Mouse (Mus musculus) right cerebral cortex, postnatal 14 days (tissue): Measurements from ENCODE around the gene Vps13d.

Source experiments
- DNase-seq: peaks from one replicate; pipeline ENCODE4 v3.0.0; 2022

Vps13d gene

DNA sequence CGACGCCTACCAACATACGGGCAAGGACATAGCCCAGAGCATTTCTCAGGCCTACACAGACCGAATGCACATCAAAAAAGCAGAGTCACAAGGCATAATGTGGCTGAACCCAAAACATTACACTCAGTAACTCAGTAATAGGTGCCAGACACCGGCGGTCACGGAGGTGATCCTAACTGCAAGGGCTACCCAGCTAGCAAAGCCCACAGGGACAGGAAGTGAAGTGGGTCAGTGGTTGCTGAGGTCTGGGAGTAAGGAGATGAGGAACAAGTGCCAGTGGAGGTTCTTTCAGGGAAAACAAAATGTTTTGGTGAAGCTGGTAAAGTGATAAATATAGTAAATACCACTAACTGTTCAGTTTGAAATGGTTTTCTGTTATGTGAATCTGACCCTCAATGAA is 121.1 kb downstream of the Vps13d start:
- no peak for DNase-seq

DNA sequence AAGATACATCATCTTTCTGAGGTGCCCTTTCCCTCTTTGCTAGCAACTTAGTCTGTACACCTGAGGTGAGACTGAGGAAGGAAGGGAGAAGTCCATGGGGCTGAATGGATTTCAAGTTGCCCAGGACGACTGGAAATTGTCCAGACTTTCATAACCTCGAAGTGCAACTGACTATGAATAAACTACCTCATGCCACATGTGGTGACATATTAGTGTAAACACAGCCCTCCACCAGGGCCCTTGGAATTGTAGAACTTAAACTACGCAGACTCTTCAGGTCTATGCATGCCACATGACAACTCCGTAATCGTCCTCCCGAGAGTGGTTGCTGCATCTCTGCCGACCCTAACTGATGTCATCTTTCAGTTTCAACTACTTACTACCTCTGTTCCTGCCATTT is 122.9 kb downstream of the Vps13d start:
- no peak for DNase-seq

DNA sequence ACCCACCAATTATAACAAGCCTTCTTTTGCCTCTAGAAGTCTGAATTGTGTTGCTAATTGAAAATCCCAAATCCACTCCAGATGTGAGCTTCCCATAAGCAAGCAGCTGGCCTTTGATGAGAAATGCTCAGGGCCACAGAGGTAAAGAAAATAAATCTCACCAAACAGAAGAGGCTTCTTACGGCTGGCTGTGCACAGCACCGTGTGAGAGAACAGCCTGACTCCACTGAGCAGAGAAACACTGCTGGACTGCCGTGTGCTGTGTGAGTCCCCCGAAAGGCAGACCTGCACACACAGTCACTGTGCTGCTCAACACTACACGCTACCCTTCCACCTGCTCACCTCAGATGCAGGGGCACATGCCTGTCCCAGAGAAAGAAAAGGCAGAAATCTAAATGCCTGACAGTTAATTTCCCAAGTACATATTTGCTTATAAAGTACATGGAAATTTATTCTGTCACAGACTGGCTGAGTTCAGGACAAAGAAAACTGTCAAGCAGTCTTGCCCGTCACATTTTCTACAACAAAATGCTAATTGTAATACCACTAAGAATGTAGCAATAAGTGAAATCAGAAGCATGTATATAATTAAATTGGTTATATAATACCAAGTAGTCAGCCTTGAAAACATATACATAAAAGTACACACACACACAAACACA is 127.7 kb downstream of the Vps13d start:
- DNase-seq: no peak

GRCm38 (mm10) chr4:145066336-145067018 is 128.3 kb downstream of the Vps13d start:
- no peak for DNase-seq

DNA sequence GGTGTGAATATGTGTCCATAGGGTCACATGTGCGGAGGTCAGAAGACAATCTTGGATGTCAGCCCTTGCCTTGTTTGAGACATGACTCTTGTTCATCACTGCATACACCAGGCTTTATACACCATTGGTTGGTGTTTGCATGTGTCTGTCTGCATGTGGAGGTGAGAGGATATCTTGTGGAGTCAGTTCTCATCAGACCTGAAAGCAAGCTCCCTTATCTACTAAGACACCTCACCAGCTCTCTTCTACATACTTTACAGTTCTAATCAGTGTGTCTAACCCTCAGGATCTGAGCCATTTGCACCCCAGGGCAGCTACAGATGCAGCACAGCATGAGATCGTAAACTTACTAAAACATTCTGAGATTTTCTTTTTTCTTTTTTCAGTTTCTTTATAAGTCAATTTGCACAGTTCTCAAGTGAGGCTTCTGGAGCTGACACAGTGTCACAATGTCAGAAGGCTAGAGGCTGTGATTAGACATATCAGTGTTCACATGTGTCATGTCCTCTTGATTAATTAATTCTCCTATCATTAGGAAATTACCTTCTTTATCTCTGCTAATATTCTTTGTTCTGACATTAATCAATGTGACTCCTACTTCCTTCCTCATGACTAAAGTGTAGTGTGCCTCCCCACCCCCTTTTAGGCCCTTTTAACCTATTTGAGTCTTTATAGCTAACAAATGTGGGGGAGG is 135.9 kb downstream of the Vps13d start:
- DNase-seq: no peak

DNA sequence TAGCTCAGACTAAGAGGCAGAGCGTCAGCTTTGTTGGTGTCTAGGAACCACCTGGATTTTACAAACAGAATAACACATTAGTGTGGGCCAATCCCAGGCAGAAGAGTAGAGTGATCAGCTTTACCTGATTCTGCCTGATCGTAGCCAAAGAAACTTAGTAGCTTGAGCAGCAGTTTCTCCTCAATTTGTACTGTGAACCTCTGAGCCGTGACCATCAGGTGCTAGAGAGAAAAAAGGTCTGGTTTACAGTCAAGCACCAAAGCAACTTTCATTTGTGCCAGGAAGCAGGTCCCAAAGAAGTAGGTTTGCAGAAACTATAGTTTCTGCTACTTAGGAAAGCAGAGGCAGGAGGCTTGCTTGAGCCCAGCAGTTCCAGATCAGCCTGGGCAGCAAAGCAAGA is 138.5 kb downstream of the Vps13d start:
- no peak for DNase-seq

GRCm38 (mm10) chr4:145055792-145056191 is 139.0 kb downstream of the Vps13d start:
- DNase-seq: no peak

GRCm38 (mm10) chr4:145054369-145054768 is 140.4 kb downstream of the Vps13d start:
- no peak for DNase-seq

DNA sequence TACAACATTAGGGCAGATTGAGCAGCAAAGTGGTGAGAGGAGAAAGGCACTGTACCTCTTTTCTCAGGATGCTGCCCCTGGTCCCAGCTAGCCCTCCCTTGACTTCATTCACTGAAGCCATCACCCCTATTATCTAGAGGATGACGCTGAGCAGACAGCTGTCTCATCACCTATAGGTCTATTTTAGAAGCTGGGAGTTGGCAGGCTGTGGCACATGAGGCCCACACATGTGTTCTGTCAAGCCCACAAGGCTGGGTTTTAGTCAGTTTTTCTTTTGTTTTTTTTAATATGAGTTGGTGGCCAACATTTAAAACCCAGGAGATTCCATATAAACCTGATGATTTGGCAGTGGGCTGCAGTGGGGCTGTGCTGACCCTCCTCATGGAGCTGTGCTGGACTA is 142.1 kb downstream of the Vps13d start:
- DNase-seq: no peak

- no peak for DNase-seq
Observed at GRCm38 (mm10) chr4:145052282-145052681, 142.5 kb downstream of the Vps13d start.

- DNase-seq: no peak
Observed at GRCm38 (mm10) chr4:145051209-145051969, 143.4 kb downstream of the Vps13d start.

GRCm38 (mm10) chr4:145050518-145051208 is 144.1 kb downstream of the Vps13d start:
- no peak for DNase-seq

GRCm38 (mm10) chr4:145047964-145048363 is 146.8 kb downstream of the Vps13d start:
- no peak for DNase-seq

GRCm38 (mm10) chr4:145046032-145046401 is 148.8 kb downstream of the Vps13d start:
- DNase-seq: no peak

DNA sequence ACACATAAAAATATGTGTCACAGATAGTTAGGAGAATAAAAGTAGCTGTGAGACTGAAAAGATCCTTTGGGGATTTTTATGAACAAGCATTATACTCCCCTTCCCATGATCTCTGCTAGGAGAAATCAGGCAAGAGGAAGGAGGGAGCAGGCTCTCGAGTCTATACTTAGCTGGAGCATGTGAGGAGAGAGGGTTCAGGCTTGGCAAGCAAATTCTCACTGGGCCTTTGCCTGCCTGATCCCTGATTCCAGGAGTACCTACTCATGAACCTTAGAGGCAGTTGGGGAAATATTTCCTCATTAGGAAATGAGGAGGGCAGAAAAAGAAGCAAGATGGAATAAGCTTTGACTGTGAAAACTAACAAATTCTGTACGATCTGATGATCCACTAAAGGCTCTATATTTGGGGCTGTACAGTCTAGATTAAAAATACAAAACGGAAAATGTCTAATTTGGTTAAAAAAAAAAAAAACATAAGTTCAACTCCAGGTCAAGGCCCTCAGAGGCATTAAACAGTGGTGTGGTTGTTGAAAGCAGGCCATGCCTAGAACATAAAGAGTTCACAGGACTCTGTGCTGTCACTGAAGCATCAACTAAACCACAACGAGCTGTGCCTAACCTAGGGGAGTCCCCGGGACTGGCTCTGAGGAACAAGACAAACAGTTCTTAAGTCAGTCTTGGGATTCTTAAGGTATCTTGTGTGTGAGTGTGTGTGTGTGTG is 149.3 kb downstream of the Vps13d start:
- no peak for DNase-seq

DNA sequence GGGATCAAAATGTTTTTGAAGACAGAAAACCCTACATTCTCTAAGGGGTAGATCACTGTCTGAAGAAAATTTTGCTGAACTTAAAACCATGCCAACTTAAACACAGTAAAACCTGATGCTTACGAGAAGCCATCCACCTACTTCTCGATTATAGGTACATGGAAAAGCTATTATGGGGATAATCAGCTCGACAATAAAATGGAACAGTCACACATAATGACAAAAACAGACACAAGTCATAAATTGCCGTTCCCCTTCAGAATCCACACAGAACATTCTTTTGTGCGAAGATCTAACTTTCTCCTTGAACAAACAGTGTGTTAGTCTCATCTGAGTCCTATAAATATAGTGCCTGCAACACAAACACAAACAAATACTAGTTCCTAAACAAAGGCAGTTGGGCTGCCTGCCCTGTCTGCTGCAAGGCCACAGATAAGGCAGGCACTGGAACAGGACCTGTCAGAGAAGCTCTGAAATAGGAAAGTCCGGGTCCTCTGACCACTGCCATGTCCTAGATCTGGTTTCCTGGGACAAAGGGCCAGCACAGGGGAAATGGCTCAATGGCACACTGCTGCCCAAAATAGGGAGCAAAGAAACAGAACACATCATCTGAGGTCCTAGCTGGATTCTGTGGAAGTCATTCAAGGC is 153.5 kb downstream of the Vps13d start:
- no peak for DNase-seq

DNA sequence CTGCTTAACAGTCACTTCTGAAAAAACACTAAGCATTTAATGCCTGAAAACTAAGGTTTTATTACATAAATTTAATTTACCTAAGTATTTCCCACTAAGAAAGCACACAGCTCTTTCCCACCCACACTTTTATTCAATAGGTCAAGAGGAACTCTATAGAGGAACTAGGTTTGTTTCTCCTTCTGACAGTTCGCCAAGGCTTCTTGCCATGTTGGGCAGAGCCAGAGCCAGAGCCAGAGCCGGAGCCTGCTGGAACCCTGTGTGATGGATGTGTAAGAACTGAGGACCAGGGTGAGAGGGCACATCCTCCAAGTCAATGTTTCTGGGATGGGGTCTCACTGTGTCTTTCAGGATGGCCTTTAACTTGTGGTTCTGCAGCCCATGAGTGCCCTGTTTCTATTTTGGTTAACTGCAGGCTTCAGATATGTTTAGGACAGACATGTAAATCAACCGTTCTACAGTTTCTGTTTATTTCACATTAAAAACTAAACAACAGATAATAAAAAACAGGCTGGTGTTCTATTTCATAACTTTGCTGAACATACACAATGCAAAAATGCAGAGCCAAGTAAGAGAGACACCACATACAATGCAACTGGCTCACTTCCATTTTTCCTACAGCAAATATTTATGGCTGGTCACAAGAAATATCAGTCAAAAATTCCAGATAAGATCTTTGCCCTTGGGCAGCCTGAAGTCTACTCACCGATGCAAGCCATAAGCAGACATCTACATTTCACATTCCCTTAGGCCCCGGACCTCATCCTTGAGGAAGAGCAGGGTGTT is 157.0 kb downstream of the Vps13d start:
- DNase-seq: no peak

DNA sequence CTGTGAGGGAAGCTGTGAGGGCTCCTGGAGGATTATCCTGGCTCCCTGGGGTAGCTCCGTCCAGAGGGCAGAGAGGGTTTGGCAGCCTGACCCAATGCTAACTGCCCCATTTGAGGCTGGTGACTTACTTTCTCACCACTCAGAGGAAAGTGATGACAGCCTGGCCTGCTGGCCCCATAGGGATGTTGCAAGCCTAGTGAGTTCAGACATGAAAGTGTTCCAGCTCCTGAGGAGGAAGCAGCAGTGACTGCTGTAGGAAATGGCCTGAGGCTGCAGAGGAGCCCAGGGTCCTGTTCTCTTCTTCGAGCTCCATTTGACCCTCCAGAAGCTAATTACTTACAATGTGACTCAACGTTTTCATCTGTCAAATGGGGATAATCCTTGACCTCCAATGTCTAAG is 157.8 kb downstream of the Vps13d start:
- DNase-seq: no peak

DNA sequence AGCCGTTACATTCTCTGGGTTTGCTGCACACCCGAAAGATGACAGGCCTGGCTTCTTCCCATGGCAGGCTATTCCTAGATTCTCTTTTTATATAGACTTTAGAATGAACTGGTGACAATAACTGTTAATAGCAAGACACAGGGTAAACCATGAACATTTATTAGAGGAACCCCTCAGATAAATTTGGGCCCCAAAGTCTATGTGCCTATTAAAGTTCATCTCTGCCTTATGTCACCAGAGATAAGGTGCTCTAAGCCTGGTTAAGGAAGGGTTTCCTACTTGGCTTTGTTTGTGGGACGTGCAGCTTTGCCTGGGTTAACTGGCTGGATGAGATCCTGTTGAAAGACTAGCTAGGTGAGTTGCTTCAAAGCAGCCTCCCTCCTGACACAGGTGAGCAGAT is 159.4 kb downstream of the Vps13d start:
- DNase-seq: no peak

GRCm38 (mm10) chr4:145034506-145035243 is 160.1 kb downstream of the Vps13d start:
- no peak for DNase-seq
